Mouse (Mus musculus) erythroblast, embryonic 14.5 days (primary cell): ENCODE data around the gene Krcc1.
"Not testable (repeated sequence)": the region's sequence is repeated elsewhere in the genome, so short reads cannot be mapped to it uniquely, and the experiment has no call there.

Source experiments
- GATA1 ChIP-seq: IDR thresholded peaks from 2 replicates; pipeline ENCODE4 v1.6.1; 2012; ENCODE audit warnings: low read length, inconsistent platforms, mixed read lengths
- TAL1 ChIP-seq: IDR thresholded peaks from 3 replicates; pipeline ENCODE4 v1.6.1; 2012; ENCODE audit warnings: low read length, inconsistent platforms, mixed read lengths

- not testable (repeated sequence) for TF ChIP-seq TAL1, GATA1
Observed at GRCm38 (mm10) chr6:71267603-71268002, 3.9 kb upstream of the Krcc1 start.
